Mouse (Mus musculus): ENCODE measurements around the gene Adamts10.
A peak's percentile ranks its signal among the peaks of the same experiment; 100 is the strongest.

DNA sequence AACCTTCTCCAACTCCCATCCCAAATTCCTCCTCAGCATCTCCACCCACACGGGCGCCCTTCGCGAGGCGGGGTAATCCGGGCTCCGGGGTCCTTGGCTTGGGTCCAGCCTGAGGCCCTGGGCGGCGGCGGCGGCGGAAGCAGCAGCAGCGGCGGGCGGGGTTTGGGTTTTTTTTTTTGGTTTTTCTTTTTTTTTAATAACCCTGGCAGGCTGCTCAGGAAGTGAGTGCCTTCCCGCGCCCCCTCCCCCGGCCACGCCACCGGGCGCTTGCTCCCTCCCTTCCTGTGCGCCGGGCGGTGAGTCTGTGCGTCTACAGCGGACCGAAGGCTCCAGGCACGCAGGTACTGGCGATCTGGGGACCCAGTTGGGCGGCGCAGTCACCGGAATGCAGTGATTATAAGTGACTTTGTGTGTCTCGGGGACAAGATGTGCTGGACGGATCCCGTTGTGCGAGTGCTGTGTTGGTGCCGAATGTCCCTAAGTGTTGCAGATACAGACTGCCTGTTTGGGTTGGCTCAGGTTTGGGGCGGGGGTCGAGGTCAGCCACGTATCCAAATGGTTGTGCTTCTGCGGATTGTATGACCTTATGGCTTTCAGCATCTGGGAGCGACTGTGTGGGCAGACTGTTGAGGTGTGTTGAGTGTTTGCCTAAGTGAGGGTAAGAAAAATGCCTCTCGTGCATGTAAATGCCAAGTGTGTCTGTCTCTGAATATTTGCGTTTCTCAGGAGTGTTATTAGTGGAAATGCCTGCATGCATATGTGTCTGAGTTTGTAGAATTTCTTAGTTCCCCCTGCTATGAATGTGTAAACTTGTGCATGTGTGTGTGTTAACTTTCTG lies at the start of gene Adamts10:
- TF ChIP-seq EP300 (IDR thresholded peaks at IDR 0.05) (peak; percentile 43), CTCF (IDR thresholded peaks at IDR 0.05) (peak; percentile 28; the same call in 1 of the 2 replicates)
